Mouse (Mus musculus) heart, embryonic 13.5 days (tissue): ENCODE data around the gene Ccdc137. TPM values are rescaled to one million over a fixed set of nuclear protein-coding genes. Genes with fewer than 3 reads are reported as not detected.

Source experiments
- ATAC-seq: fragments of 200-750 bp; cut with Nextera tagmentation; 2 replicates; pipeline ENCODE4 v1.8.0; 2017; ENCODE audit warnings: moderate TSS enrichment; ENCODE audit not compliant: insufficient number of reproducible peaks, low FRiP score, low TSS enrichment; ENCODE audit errors: extremely low read depth
- H3K27ac ChIP-seq: fragments of 300-500 bp; sonication (generic); replicated peaks from 2 replicates; pipeline ENCODE4 v1.5.1; 2015; ENCODE audit warnings: moderate library complexity, mild to moderate bottlenecking, inconsistent platforms
- H3K27me3 ChIP-seq: fragments of 300-500 bp; sonication (generic); replicated peaks from 2 replicates; pipeline ENCODE4 v1.6.1; 2015; ENCODE audit warnings: mild to moderate bottlenecking, inconsistent platforms
- H3K36me3 ChIP-seq: fragments of 300-500 bp; sonication (generic); 2 replicates; pipeline ENCODE4 v1.6.1; 2015; ENCODE audit warnings: mild to moderate bottlenecking, inconsistent platforms
- H3K4me1 ChIP-seq: fragments of 300-500 bp; sonication (generic); 2 replicates; pipeline ENCODE4 v1.6.1; 2015; ENCODE audit warnings: inconsistent platforms
- H3K4me2 ChIP-seq: fragments of 300-500 bp; sonication (generic); 2 replicates; pipeline ENCODE4 v1.6.1; 2015; ENCODE audit warnings: inconsistent platforms, mild to moderate bottlenecking, moderate library complexity
- H3K4me3 ChIP-seq: fragments of 300-500 bp; sonication (generic); 2 replicates; pipeline ENCODE4 v1.5.1; 2015; ENCODE audit warnings: moderate library complexity, mild to moderate bottlenecking, inconsistent platforms
- H3K9ac ChIP-seq: fragments of 300-500 bp; sonication (generic); 2 replicates; pipeline ENCODE4 v1.6.1; 2015; ENCODE audit warnings: inconsistent platforms, mild to moderate bottlenecking, moderate library complexity
- H3K9me3 ChIP-seq: fragments of 300-500 bp; sonication (generic); 2 replicates; pipeline ENCODE4 v1.6.1; 2016; ENCODE audit warnings: inconsistent platforms
- WGBS: fragments of 180-500 bp; shearing (Covaris S2); methylation state at CpG from one replicate; pipeline ENCODE4 v1.1.7; 2015; ENCODE audit warnings: mixed read lengths; 5-methylcytosine and 5-hydroxymethylcytosine counted together
- polyA plus RNA-seq: library from polyadenylated mRNA; unstranded; fragments of >200 nt; fragmentation: Nextera tagmentation; extraction: Ambion mirVana; gene quantifications from 2 replicates; pipeline ENCODE4 v1.2.1, GENCODE M21; 2015

The Ccdc137 gene
- polyA plus RNA-seq, 1 experiment from 2014 or later, result 19.1 TPM

- peak overlapping the region; percentile 98 for H3K4me2 ChIP-seq
- WGBS, result 32% methylated on average over 4 of the region's 4 CpGs
- H3K4me1 ChIP-seq, result peaks cover 43% of the 10 kb centered on the region
- H3K9ac ChIP-seq, result no peak overlapping the region; the same call in 1 of the 2 replicates
- ATAC-seq, result no peak
- no peaks in the 10 kb centered on the region for H3K27me3 ChIP-seq
- H3K4me3 ChIP-seq, result peak overlapping the region; percentile 93; the same call in 1 of the 2 replicates
- H3K27ac ChIP-seq, result 0 out of 2 replicates have a peak overlapping the region, but pooled peaks have one; percentile 90
- H3K9me3 ChIP-seq, result no peaks in the 10 kb centered on the region
- H3K36me3 ChIP-seq, result peaks cover 62% of the 10 kb centered on the region
These were observed 32.6 kb downstream of the Ccdc137 start for GRCm38 (mm10) chr11:120490291-120491046.

- H3K27ac ChIP-seq, result peak within 1 kb of the TSS; percentile 90
- H3K9me3 ChIP-seq, result no peaks in the 10 kb centered on the region
- no peaks in the 10 kb centered on the region for H3K27me3 ChIP-seq
- H3K4me2 ChIP-seq, result peak within 1 kb of the TSS; percentile 98
- peaks cover 62% of the 10 kb centered on the region for H3K36me3 ChIP-seq
- ATAC-seq, result peak; percentile 79
- WGBS, result under 1% methylated on average over 34 of the region's 35 CpGs
- H3K4me1 ChIP-seq, result peaks cover 36% of the 10 kb centered on the region
- peak within 1 kb of the TSS; percentile 92 for H3K9ac ChIP-seq
- peak within 1 kb of the TSS; percentile 93 for H3K4me3 ChIP-seq
These were observed 33.6 kb downstream of the Ccdc137 start, which contains the start of gene Slc25a10 for GRCm38 (mm10) chr11:120491317-120492023. Gene Slc25a10 (plus strand): TSS chr11:120491840.

DNA sequence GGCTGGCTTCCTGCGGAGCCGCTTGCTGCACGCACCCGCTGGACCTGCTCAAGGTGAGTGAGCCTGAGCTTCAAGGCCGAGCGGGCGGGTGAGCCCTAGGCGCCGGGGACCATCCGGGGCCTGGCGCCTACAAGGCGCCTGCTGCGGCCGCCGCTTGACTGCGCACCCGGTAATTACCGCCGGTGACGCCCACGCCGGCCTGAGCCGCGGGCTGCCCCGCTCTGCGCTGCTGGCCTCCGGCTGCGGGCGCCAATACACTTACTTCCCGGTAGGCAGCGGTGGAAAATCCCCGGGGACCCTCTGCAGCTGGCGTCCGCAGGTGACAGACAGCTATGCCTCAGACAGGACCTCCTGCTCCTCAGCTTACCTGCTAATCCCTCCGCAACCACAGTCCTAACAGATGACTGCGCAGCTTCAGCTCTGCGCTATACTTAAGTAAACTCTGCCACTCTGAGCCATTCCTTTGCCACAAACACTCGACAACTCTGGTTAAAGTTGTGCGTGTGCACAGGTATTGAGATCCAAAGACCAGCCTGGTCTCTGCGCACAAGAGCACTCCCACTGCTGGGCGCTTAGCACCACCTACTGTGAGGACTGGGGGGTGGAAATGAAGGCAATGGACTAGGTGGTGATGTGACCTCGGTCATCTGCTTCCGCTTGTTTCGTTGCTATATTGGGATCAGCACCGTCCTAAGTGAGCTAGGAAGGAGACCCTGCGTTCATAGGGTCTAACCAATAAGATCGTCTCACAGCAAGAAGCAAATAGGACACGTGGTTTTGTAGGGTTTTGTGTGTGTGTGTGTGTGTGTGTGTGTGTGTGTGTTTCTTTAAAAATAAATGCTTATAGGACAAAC is 34.3 kb downstream of the Ccdc137 start:
- H3K27me3 ChIP-seq, result no peaks in the 10 kb centered on the region
- under 1% methylated on average over 42 of the region's 48 CpGs for WGBS
- peak overlapping the region; percentile 90 for H3K27ac ChIP-seq
- peaks cover 62% of the 10 kb centered on the region for H3K36me3 ChIP-seq
- H3K4me1 ChIP-seq, result peaks cover 36% of the 10 kb centered on the region
- H3K4me3 ChIP-seq, result peak overlapping the region; percentile 93
- peak overlapping the region; percentile 92 for H3K9ac ChIP-seq
- H3K9me3 ChIP-seq, result no peaks in the 10 kb centered on the region
- peak overlapping the region; percentile 98 for H3K4me2 ChIP-seq
- ATAC-seq, result peak; percentile 34

- no peak for ATAC-seq
- Histone ChIP-seq H3K27ac (peak overlapping the region; percentile 90), H3K27me3 (no peaks in the 10 kb centered on the region), H3K9me3 (no peaks in the 10 kb centered on the region), H3K4me3 (peak overlapping the region; percentile 93), H3K9ac (peak overlapping the region; percentile 92), H3K4me2 (peak overlapping the region; percentile 98), H3K36me3 (peaks cover 62% of the 10 kb centered on the region), H3K4me1 (peaks cover 36% of the 10 kb centered on the region)
- 29% methylated on average over 3 of the region's 3 CpGs for WGBS
These were observed 34.9 kb downstream of the Ccdc137 start for GRCm38 (mm10) chr11:120492878-120493203.

DNA sequence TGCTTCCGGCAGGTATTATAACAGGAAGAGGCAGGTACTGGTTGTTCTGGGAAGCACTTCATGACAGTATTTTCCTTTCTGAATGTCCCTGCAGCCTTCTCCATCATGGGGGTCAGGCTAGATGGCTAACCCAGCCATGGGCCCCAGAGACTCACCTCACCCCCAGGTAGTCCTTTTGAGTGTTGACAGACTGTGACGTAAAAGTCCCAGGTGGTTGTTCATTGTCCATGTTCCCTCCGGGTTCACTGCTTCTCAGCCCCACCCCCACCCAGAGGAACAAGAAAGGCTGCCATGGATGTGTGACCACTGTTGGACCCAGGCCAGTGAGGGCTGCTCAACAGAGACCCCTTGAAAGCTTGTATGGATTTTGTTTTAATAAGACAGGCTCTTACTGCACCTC is 35.4 kb downstream of the Ccdc137 start:
- 56% methylated on average over 3 of the region's 3 CpGs for WGBS
- Histone ChIP-seq H3K4me2 (peak overlapping the region; percentile 98), H3K4me3 (peak overlapping the region; percentile 93), H3K9me3 (no peaks in the 10 kb centered on the region), H3K27ac (peak overlapping the region; percentile 90; the same call in 1 of the 2 replicates), H3K4me1 (peaks cover 36% of the 10 kb centered on the region), H3K27me3 (no peaks in the 10 kb centered on the region), H3K9ac (peak overlapping the region; percentile 92), H3K36me3 (peaks cover 62% of the 10 kb centered on the region)
- ATAC-seq, result no peak

GRCm38 (mm10) chr11:120493911-120494310 is 36.0 kb downstream of the Ccdc137 start:
- 0 out of 2 replicates have a peak overlapping the region, but pooled peaks have one; percentile 40 for H3K9ac ChIP-seq
- H3K36me3 ChIP-seq, result peaks cover 62% of the 10 kb centered on the region
- ATAC-seq, result no peak
- no peaks in the 10 kb centered on the region for H3K9me3 ChIP-seq
- H3K4me1 ChIP-seq, result peaks cover 36% of the 10 kb centered on the region
- H3K4me3 ChIP-seq, result no peak overlapping the region
- no peaks in the 10 kb centered on the region for H3K27me3 ChIP-seq
- WGBS, result 72% methylated on average over 3 of the region's 3 CpGs
- H3K4me2 ChIP-seq, result no peak overlapping the region
- no peak overlapping the region for H3K27ac ChIP-seq

DNA sequence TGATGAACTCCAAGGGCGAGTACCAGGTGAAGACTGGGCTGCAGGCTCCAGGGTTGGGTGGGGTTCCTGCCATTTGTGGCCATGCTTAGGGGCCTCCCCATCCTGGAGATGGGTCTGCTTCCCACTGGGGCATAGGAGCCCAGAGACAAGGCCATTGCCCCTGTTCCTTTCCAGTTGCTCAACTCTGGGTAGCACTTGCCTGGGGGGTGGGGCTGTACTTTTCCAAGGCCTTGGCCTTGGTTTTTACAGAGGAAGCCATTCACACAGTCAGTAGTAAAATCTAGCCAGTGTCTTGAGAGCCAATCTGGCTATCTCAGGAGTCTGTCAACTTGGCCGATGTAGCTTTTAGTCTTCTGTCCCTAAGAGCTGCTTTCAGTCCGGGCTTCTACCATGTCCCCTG is 39.5 kb downstream of the Ccdc137 start:
- no peak overlapping the region for H3K4me3 ChIP-seq
- peaks cover 23% of the 10 kb centered on the region for H3K4me1 ChIP-seq
- H3K4me2 ChIP-seq, result no peak overlapping the region
- H3K9me3 ChIP-seq, result no peaks in the 10 kb centered on the region
- H3K36me3 ChIP-seq, result peaks cover 52% of the 10 kb centered on the region
- no peak overlapping the region for H3K9ac ChIP-seq
- 81% methylated on average over 3 of the region's 3 CpGs for WGBS
- H3K27me3 ChIP-seq, result no peaks in the 10 kb centered on the region
- no peak for ATAC-seq
- no peak overlapping the region for H3K27ac ChIP-seq

- Histone ChIP-seq H3K4me1 (peaks cover 15% of the 10 kb centered on the region), H3K27ac (no peak overlapping the region), H3K9ac (no peak overlapping the region), H3K36me3 (peaks cover 52% of the 10 kb centered on the region), H3K4me2 (no peak overlapping the region), H3K27me3 (no peaks in the 10 kb centered on the region), H3K4me3 (no peak overlapping the region), H3K9me3 (no peaks in the 10 kb centered on the region)
- ATAC-seq, result no peak
- 94% methylated on average over 12 of the region's 12 CpGs for WGBS
These were observed 40.3 kb downstream of the Ccdc137 start for GRCm38 (mm10) chr11:120498226-120498625.

DNA sequence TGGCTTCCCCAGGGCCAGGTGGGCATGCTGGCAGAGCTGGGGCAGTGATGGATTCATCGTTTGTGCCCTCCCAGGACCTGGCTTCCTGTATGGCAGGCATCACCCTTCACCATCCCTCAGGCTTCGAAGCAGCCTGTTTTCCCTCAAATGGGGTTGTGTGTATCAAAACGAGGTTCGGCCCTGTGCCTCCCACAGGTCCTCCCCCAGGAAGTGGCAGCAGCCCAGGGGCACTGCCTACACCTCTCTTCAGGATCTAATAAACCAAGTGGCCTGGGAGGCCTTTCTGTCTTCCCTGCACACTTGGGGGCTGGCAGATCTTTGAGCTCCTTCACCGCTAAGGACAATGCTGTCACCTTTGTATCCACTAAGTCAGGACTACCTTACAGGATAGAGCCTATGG is 41.0 kb downstream of the Ccdc137 start:
- no peak for ATAC-seq
- Histone ChIP-seq H3K4me1 (peaks cover 8% of the 10 kb centered on the region), H3K27ac (no peak overlapping the region), H3K4me2 (no peak overlapping the region), H3K9ac (no peak overlapping the region), H3K9me3 (no peaks in the 10 kb centered on the region), H3K4me3 (no peak overlapping the region), H3K36me3 (peaks cover 52% of the 10 kb centered on the region), H3K27me3 (no peaks in the 10 kb centered on the region)
- 87% methylated on average over 5 of the region's 5 CpGs for WGBS

DNA sequence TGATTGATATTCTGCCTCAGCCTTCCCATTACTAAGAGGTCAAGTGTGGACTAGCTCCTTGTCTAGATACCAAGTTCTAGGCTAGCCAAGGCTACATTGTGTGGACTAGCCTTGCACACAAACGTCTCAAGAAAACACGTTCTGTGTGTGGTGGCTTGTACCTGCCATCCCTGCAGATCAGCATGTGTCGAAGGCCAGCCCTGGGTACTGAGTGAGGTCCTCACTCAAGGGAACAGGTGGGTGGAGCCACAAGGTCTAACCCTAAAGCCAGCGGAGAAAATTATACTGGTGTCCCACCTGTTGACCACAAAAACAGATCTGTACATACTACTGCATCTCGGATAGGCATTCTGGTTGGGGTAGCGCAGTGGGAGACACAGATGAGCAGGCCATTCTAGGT is 42.0 kb downstream of the Ccdc137 start:
- H3K27me3 ChIP-seq, result no peaks in the 10 kb centered on the region
- H3K4me1 ChIP-seq, result peaks cover 8% of the 10 kb centered on the region
- H3K36me3 ChIP-seq, result peaks cover 44% of the 10 kb centered on the region
- no peak overlapping the region for H3K27ac ChIP-seq
- H3K4me2 ChIP-seq, result no peak overlapping the region
- 78% methylated on average over 6 of the region's 6 CpGs for WGBS
- no peak overlapping the region for H3K9ac ChIP-seq
- H3K9me3 ChIP-seq, result no peaks in the 10 kb centered on the region
- no peak overlapping the region for H3K4me3 ChIP-seq
- ATAC-seq, result no peak

DNA sequence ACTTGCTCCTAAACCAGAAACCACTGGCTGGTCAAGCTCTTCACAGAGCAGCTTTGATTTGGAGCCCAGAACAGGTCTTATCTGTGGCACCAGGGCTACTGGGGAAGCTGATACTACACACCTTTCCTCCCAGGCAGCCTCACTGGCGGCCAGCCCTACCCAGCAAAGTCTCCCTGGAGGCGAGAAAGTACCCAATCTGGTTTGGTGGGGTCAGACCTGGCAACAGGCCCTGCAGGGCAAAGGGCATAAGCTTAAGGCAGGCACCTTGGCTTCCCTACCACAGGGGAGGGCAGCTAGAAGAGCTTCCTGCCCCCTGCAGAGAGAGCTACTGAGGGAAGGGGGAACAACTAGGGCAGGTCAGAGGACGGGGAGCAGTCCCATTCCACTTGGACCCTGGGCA is 42.4 kb downstream of the Ccdc137 start:
- no peak overlapping the region for H3K27ac ChIP-seq
- no peaks in the 10 kb centered on the region for H3K27me3 ChIP-seq
- H3K36me3 ChIP-seq, result peaks cover 39% of the 10 kb centered on the region
- peak overlapping the region; percentile 29 for H3K9ac ChIP-seq
- peaks cover 8% of the 10 kb centered on the region for H3K4me1 ChIP-seq
- no peak for ATAC-seq
- 7% methylated on average over 3 of the region's 3 CpGs for WGBS
- H3K4me3 ChIP-seq, result no peak overlapping the region
- H3K4me2 ChIP-seq, result no peak overlapping the region
- H3K9me3 ChIP-seq, result no peaks in the 10 kb centered on the region
